Mouse (Mus musculus): ENCODE measurements around the gene Cspg4.
A peak's percentile ranks its signal among the peaks of the same experiment; 100 is the strongest.

Gene Cspg4

GRCm38 (mm10) chr9:56865673-56866400, 1.0 kb downstream of the Cspg4 start:
- no peak for DNase-seq (ENCODE audit: low spot score)

DNA sequence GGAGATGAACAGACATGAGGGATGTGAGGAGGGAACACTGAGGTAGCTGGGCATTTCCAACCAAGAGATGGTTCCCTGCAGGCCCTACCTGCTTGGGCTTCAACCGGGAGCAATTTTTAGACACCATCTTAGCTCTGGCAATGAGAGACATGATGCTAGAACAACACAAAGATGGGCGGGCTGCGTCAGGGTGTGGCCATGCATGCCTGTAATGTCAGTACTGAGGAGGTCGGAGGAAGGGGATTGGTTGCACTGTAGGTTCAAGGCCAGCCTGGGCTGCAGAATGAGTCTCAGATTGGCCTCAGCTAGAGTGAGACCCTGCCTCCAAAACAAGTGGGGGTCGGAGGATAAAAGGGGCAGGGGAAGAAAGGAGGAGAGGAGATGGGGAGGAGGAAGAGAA, 1.6 kb downstream of the Cspg4 start:
- no peak for DNase-seq (ENCODE audit: low spot score)

- peak; percentile 85 for DNase-seq (ENCODE audit: low spot score)
Measured at GRCm38 (mm10) chr9:56868292-56868691, 3.5 kb downstream of the Cspg4 start.

GRCm38 (mm10) chr9:56869552-56869951, 4.7 kb downstream of the Cspg4 start:
- peak; percentile 52 for DNase-seq (ENCODE audit: low spot score)

DNA sequence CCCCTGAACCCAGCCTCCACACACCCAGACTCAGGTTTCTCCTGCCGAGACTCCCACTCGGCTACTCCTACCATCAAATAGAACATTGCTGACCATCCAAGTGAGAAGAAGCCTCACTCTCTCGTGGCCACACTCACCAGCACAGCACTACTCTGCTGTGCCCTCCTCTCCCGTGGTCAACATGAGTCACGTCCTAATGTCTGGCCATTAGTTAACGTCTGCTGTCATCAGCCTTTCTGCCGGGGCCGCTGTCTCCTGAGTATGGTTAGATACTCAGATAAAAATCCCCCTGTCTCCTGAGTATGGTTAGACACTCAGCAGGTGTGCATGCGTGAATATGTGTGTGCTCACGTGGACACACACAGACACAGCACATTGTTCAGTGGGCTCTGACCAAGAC, 5.9 kb downstream of the Cspg4 start:
- no peak for DNase-seq (ENCODE audit: low spot score)

DNA sequence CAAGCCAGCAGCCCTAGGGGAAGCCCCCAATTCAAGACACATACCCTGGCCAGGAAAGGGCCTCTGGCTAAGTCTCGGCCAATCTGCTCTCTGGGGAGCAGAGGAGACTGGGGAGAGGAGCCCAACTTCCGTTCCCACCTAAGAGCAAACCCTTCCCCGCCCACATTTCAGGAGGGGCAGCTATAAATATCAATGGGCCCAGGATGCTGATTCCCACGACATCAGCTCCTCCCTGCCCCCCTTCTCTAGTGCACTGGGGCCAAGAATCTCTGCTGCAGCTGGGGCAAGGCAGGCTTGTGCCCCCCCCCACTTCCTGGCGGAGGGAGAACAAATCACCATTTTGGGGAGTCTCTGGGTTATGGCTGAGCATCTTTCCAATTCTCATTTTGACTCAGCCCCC, 6.4 kb downstream of the Cspg4 start:
- DNase-seq (ENCODE audit: low spot score): no peak

- DNase-seq (ENCODE audit: low spot score): no peak
Measured at GRCm38 (mm10) chr9:56872105-56872903, 7.5 kb downstream of the Cspg4 start.

- DNase-seq (ENCODE audit: low spot score): no peak
Measured at GRCm38 (mm10) chr9:56873097-56873496, 8.3 kb downstream of the Cspg4 start.

DNA sequence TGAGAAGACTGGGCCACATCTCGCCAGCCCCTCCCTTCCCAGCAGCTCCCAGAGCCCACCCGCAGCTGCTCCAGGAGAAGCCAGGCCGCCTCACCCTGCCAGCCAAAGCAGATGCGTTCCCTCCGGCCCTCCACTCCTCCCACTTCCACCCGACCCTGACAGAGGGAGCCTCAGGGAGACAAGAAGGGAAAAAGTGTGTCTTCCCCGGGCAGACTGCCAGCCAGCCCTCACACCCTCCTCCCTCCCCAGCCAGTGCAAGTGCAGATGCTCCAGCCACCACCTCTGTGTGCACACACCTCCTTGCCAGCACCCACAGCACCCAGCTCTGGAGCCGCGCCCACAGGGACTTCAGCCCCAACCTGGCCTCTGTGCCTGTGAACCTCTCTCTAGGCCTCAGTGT, 12.0 kb downstream of the Cspg4 start:
- peak; percentile 83 for DNase-seq (ENCODE audit: low spot score)

GRCm38 (mm10) chr9:56877284-56877683, 12.5 kb downstream of the Cspg4 start:
- no peak for DNase-seq (ENCODE audit: low spot score)

GRCm38 (mm10) chr9:56880790-56881189, 16.0 kb downstream of the Cspg4 start:
- DNase-seq (ENCODE audit: low spot score): no peak

DNA sequence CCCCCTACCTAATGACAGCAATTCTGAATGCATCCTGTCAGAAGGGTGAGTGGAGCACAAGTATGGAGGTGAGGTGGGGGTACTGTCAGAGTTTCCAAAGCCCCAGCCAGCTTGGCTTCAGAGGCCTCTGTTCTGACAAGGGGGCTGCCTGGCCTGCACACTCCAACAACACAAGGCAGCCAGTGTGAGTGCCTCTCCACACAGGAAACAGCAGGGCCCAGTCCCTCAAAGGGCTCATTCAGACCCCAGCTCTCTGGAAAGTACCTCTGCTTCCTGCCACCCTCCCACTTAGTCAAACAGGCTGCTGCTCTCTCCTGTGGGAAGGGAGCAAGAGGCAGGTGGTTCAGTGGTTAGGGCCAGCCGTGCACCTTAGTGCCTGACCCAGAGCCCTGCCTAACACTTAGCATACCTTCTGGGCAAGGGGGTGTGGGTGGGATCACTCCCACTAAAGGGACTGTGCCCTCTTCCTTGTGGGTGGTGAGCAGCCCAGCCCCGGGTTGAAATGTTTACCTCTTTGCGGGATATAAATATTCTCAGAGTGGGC, 16.8 kb downstream of the Cspg4 start:
- DNase-seq (ENCODE audit: low spot score): no peak

GRCm38 (mm10) chr9:56882283-56882682, 17.4 kb downstream of the Cspg4 start:
- no peak for DNase-seq (ENCODE audit: low spot score)

- peak; percentile 51 for DNase-seq (ENCODE audit: low spot score)
Measured at GRCm38 (mm10) chr9:56882818-56883217, 18.0 kb downstream of the Cspg4 start.

DNA sequence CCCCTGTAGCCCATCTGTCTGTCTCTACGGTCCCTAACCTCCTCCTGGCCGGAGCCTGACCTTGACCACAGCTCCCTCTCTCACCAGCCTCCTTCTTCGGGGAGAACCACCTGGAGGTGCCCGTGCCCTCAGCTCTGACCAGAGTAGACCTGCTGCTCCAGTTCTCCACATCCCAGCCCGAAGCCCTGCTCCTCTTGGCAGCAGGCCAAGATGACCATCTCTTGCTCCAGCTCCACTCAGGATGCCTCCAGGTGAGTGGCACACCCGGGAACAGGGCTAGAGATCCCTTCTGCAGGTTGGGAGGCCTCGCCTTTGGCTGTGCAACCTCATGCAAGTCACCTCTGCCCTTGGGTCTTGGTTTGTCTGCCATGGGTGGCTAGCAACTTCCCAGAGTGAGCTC, 18.6 kb downstream of the Cspg4 start:
- peak; percentile 57 for DNase-seq (ENCODE audit: low spot score)

GRCm38 (mm10) chr9:56884328-56884727, 19.5 kb downstream of the Cspg4 start:
- DNase-seq (ENCODE audit: low spot score): no peak

- peak; percentile 78 for DNase-seq (ENCODE audit: low spot score)
Measured at GRCm38 (mm10) chr9:56886113-56886512, 21.3 kb downstream of the Cspg4 start.

DNA sequence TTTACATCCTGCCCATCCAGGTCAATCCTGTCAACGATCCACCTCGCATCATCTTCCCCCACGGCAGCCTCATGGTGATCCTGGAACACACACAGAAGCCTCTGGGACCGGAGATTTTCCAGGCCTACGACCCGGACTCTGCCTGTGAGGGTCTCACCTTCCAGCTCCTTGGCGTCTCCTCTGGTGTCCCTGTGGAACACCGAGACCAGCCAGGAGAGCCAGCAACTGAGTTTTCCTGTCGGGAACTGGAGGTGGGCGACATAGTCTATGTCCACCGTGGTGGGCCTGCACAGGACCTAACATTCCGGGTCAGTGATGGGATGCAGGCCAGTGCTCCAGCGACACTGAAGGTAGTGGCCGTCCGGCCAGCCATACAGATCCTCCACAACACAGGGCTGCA, 21.8 kb downstream of the Cspg4 start:
- DNase-seq (ENCODE audit: low spot score): no peak

DNA sequence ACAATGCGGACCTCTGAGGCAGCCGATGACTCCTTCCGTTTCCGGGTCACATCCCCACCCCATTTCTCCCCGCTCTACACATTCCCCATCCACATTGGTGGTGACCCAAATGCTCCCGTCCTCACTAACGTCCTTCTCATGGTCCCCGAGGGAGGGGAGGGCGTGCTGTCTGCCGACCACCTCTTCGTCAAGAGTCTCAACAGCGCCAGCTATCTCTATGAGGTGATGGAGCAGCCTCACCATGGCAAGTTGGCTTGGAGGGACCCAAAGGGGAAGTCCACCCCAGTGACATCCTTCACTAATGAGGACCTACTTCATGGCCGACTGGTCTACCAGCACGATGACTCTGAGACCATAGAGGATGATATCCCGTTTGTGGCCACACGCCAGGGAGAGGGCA, 22.7 kb downstream of the Cspg4 start:
- no peak for DNase-seq (ENCODE audit: low spot score)

DNA sequence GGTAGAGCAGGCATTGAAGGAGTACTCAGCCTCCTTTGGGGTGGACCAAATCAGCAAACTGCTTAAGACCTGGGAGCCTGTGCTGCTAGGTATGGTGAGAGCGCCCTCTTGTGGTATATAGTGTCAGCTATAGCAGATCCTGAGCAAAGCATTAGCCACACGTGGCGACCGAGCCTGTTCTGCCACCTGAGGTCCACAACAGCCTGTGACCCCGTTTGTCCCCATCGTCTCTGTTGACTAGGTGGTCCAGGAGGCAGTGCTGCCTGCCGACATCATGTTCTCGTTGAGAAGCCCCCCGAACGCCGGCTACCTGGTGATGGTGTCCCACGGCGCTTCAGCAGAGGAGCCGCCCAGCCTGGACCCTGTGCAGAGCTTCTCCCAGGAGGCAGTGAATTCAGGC, 25.0 kb downstream of the Cspg4 start:
- peak; percentile 79 for DNase-seq (ENCODE audit: low spot score)

GRCm38 (mm10) chr9:56890522-56891250, 25.9 kb downstream of the Cspg4 start:
- no peak for DNase-seq (ENCODE audit: low spot score)

- peak; percentile 82 for DNase-seq (ENCODE audit: low spot score)
Measured at GRCm38 (mm10) chr9:56891517-56892011, 26.7 kb downstream of the Cspg4 start.

Data from testis, postnatal 10 days (tissue).